28 mouse cellular contexts compared by ENCODE assay signal in genomic region chr11:27448866-27449265, GRCm38 (mm10).
"Had no signal": no experiment of that assay in that cellular context is flagged by ENCODE, and none has a peak within 500 bp of the region (broad histone marks: within the 10 kb centered on the region; RNA-seq: fewer than 3 reads in every experiment).

No protein-coding gene starts in this region.

- ATAC-seq: hindbrain, embryonic 16.5 days; inflammation-experienced regulatory T-cells, adult 6 months; intestine, embryonic 15.5 days; liver, embryonic 12.5 days had no signal

- H3K27me3 ChIP-seq: heart, embryonic 12.5 days; hindbrain, embryonic 12.5 days; intestine, embryonic 15.5 days; kidney, embryonic 15.5 days; limb, embryonic 13.5 days; limb, embryonic 15.5 days; liver, embryonic 12.5 days had no signal

- H3K4me1 ChIP-seq: heart, embryonic 10.5 days; heart, embryonic 12.5 days; hindbrain, embryonic 10.5 days; hindbrain, embryonic 12.5 days; intestine, embryonic 15.5 days; kidney, embryonic 15.5 days; limb, embryonic 13.5 days; limb, embryonic 15.5 days; liver, embryonic 12.5 days had no signal

- H3K27ac ChIP-seq: gastrocnemius, adult 2 months; heart, embryonic 10.5 days; hindbrain, embryonic 10.5 days; hindbrain, embryonic 12.5 days; hindbrain, embryonic 14.5 days; intestine, embryonic 15.5 days; kidney, embryonic 15.5 days; kidney, postnatal 0 days; limb, embryonic 13.5 days; limb, embryonic 15.5 days; liver, embryonic 12.5 days; liver, embryonic 14.5 days had no signal

- H3K36me3 ChIP-seq: heart, embryonic 10.5 days; heart, embryonic 12.5 days; hindbrain, embryonic 10.5 days; hindbrain, embryonic 12.5 days; intestine, embryonic 15.5 days; kidney, embryonic 15.5 days; limb, embryonic 13.5 days; limb, embryonic 15.5 days; liver, embryonic 12.5 days had no signal

- H3K4me2 ChIP-seq: heart, embryonic 12.5 days; hindbrain, embryonic 12.5 days; hindbrain, embryonic 14.5 days; intestine, embryonic 15.5 days; kidney, embryonic 15.5 days; limb, embryonic 13.5 days; limb, embryonic 15.5 days; liver, embryonic 12.5 days had no signal

- H3K9me3 ChIP-seq: hindbrain, embryonic 12.5 days; intestine, embryonic 15.5 days; kidney, embryonic 15.5 days; limb, embryonic 13.5 days; limb, embryonic 15.5 days; liver, embryonic 12.5 days had no signal

- DNase-seq: gastrocnemius, adult 2 months; gastrocnemius, postnatal 10 days; gastrocnemius, postnatal 25 days; heart, adult 18-20 months; heart, postnatal 10 days; heart, postnatal 4 days; kidney, adult 11 months; kidney, adult 2 months; kidney, adult 9 months; kidney, postnatal 14 days; kidney, postnatal 36 days; layer of hippocampus, adult 9-11 months; layer of hippocampus, postnatal 36 days; left cerebral cortex, postnatal 4 days had no signal

- H3K4me3 ChIP-seq: gastrocnemius, adult 2 months; heart, embryonic 10.5 days; heart, embryonic 12.5 days; hindbrain, embryonic 10.5 days; hindbrain, embryonic 12.5 days; intestine, embryonic 15.5 days; kidney, embryonic 15.5 days; limb, embryonic 13.5 days; limb, embryonic 15.5 days; liver, embryonic 12.5 days had no signal

- H3K9ac ChIP-seq: heart, embryonic 12.5 days; hindbrain, embryonic 12.5 days; hindbrain, embryonic 14.5 days; intestine, embryonic 15.5 days; kidney, embryonic 15.5 days; limb, embryonic 13.5 days; limb, embryonic 15.5 days; liver, embryonic 12.5 days; liver, embryonic 14.5 days had no signal
